Mouse (Mus musculus): ENCODE measurements around the gene Ccdc62. TPM values are rescaled to one million over a fixed set of nuclear protein-coding genes. Genes with fewer than 3 reads are reported as not detected.

Ccdc62 gene
- polyA plus RNA-seq (2015; fragmentation: Nextera tagmentation; extraction: Ambion mirVana): 3.6 and 4.1 TPM in 2 replicates

GRCm38 (mm10) chr5:123930508-123930989 lies at the start of gene Ccdc62:
Gene Ccdc62, plus strand, starts transcription at chr5:123930679.
- peak within 1 kb of the TSS; percentile 87 for H3K27ac ChIP-seq
- no peaks in the 10 kb centered on the region for H3K9me3 ChIP-seq (replicated peaks)
- ATAC-seq (ENCODE audit: low read depth) (peak; percentile 94), DNase-seq (peak; percentile 89)
- H3K9ac ChIP-seq: peak within 1 kb of the TSS; percentile 93
- peaks cover 40% of the 10 kb centered on the region for H3K4me1 ChIP-seq (replicated peaks)
- H3K36me3 ChIP-seq: peaks cover 42% of the 10 kb centered on the region
- H3K4me3 ChIP-seq (replicated peaks): peak within 1 kb of the TSS; percentile 82
- H3K27me3 ChIP-seq: no peaks in the 10 kb centered on the region
- H3K4me2 ChIP-seq: peak within 1 kb of the TSS; percentile 85
- under 1% methylated on average over 55 of the region's 56 CpGs for WGBS (ENCODE audit: insufficient replicate concordance)

- Histone ChIP-seq H3K9me3 (replicated peaks) (no peaks in the 10 kb centered on the region), H3K9ac (no peak overlapping the region), H3K27ac (no peak overlapping the region), H3K4me3 (replicated peaks) (no peak overlapping the region), H3K27me3 (0 out of 2 replicates have a peak, but pooled peaks cover 9% of the 10 kb centered on the region), H3K4me1 (replicated peaks) (peaks cover 12% of the 10 kb centered on the region), H3K36me3 (no peaks in the 10 kb centered on the region), H3K4me2 (no peak overlapping the region)
- DNase-seq (no peak), ATAC-seq (ENCODE audit: low read depth) (no peak)
- 78% methylated on average over 14 of the region's 14 CpGs for WGBS (ENCODE audit: insufficient replicate concordance)
Measured at GRCm38 (mm10) chr5:123880778-123881177, 49.7 kb upstream of the Ccdc62 start.

- H3K36me3 ChIP-seq: no peaks in the 10 kb centered on the region
- ATAC-seq (ENCODE audit: low read depth) (no peak), DNase-seq (no peak)
- WGBS (ENCODE audit: insufficient replicate concordance): 63% methylated on average over 7 of the region's 7 CpGs
- H3K4me1 ChIP-seq (replicated peaks): peaks cover 11% of the 10 kb centered on the region
- H3K4me2 ChIP-seq: no peak overlapping the region
- H3K4me3 ChIP-seq (replicated peaks): no peak overlapping the region
- 0 out of 2 replicates have a peak, but pooled peaks cover 2% of the 10 kb centered on the region for H3K27me3 ChIP-seq
- no peaks in the 10 kb centered on the region for H3K9me3 ChIP-seq (replicated peaks)
- no peak overlapping the region for H3K9ac ChIP-seq
- no peak overlapping the region for H3K27ac ChIP-seq
Measured at GRCm38 (mm10) chr5:123883891-123884290, 46.6 kb upstream of the Ccdc62 start.

GRCm38 (mm10) chr5:123884332-123884731 lies 46.1 kb upstream of the Ccdc62 start:
- peaks cover 7% of the 10 kb centered on the region for H3K4me1 ChIP-seq (replicated peaks)
- H3K4me3 ChIP-seq (replicated peaks): no peak overlapping the region
- no peak for DNase-seq
- H3K9ac ChIP-seq: no peak overlapping the region
- no peaks in the 10 kb centered on the region for H3K36me3 ChIP-seq
- H3K27ac ChIP-seq: no peak overlapping the region
- H3K27me3 ChIP-seq: no peaks in the 10 kb centered on the region
- H3K9me3 ChIP-seq (replicated peaks): no peaks in the 10 kb centered on the region
- 41% methylated on average over 10 of the region's 10 CpGs for WGBS (ENCODE audit: insufficient replicate concordance)
- no peak for ATAC-seq (ENCODE audit: low read depth)
- H3K4me2 ChIP-seq: no peak overlapping the region

GRCm38 (mm10) chr5:123886365-123886764 lies 44.1 kb upstream of the Ccdc62 start:
- no peaks in the 10 kb centered on the region for H3K36me3 ChIP-seq
- ATAC-seq (ENCODE audit: low read depth): no peak
- H3K4me2 ChIP-seq: no peak overlapping the region
- H3K27me3 ChIP-seq: no peaks in the 10 kb centered on the region
- DNase-seq: no peak
- no peaks in the 10 kb centered on the region for H3K9me3 ChIP-seq (replicated peaks)
- 52% methylated on average over 3 of the region's 3 CpGs for WGBS (ENCODE audit: insufficient replicate concordance)
- H3K4me3 ChIP-seq (replicated peaks): no peak overlapping the region
- H3K9ac ChIP-seq: no peak overlapping the region
- H3K4me1 ChIP-seq (replicated peaks): 0 out of 2 replicates have a peak, but pooled peaks cover 1% of the 10 kb centered on the region
- H3K27ac ChIP-seq: no peak overlapping the region

GRCm38 (mm10) chr5:123890312-123890711 lies 40.2 kb upstream of the Ccdc62 start:
- ATAC-seq (ENCODE audit: low read depth): no peak
- Histone ChIP-seq H3K4me2 (no peak overlapping the region), H3K27me3 (no peaks in the 10 kb centered on the region), H3K4me1 (replicated peaks) (peaks cover 9% of the 10 kb centered on the region; the same call in 1 of the 2 replicates), H3K9me3 (replicated peaks) (no peaks in the 10 kb centered on the region), H3K4me3 (replicated peaks) (no peak overlapping the region), H3K27ac (no peak overlapping the region), H3K9ac (no peak overlapping the region), H3K36me3 (no peaks in the 10 kb centered on the region)
- no peak for DNase-seq
- WGBS (ENCODE audit: insufficient replicate concordance): 50% methylated on average over 2 of the region's 2 CpGs

GRCm38 (mm10) chr5:123890987-123891386 lies 39.5 kb upstream of the Ccdc62 start:
- Histone ChIP-seq H3K9me3 (replicated peaks) (no peaks in the 10 kb centered on the region), H3K4me3 (replicated peaks) (no peak overlapping the region), H3K4me1 (replicated peaks) (peaks cover 10% of the 10 kb centered on the region), H3K27ac (no peak overlapping the region), H3K9ac (no peak overlapping the region), H3K36me3 (no peaks in the 10 kb centered on the region), H3K27me3 (no peaks in the 10 kb centered on the region), H3K4me2 (no peak overlapping the region)
- ATAC-seq (ENCODE audit: low read depth): no peak
- DNase-seq: no peak
- 60% methylated on average over 5 of the region's 5 CpGs for WGBS (ENCODE audit: insufficient replicate concordance)

GRCm38 (mm10) chr5:123891669-123892068 lies 38.8 kb upstream of the Ccdc62 start:
- Histone ChIP-seq H3K27ac (no peak overlapping the region), H3K9me3 (replicated peaks) (no peaks in the 10 kb centered on the region), H3K27me3 (no peaks in the 10 kb centered on the region), H3K36me3 (no peaks in the 10 kb centered on the region), H3K9ac (no peak overlapping the region), H3K4me2 (no peak overlapping the region), H3K4me1 (replicated peaks) (peaks cover 16% of the 10 kb centered on the region), H3K4me3 (replicated peaks) (no peak overlapping the region)
- ATAC-seq (ENCODE audit: low read depth) (no peak), DNase-seq (peak; percentile 40)
- 24% methylated on average over 6 of the region's 6 CpGs for WGBS (ENCODE audit: insufficient replicate concordance)

- 57% methylated on average over 5 of the region's 5 CpGs for WGBS (ENCODE audit: insufficient replicate concordance)
- no peaks in the 10 kb centered on the region for H3K27me3 ChIP-seq
- peaks cover 16% of the 10 kb centered on the region for H3K4me1 ChIP-seq (replicated peaks)
- H3K9ac ChIP-seq: no peak overlapping the region
- no peak overlapping the region for H3K4me2 ChIP-seq
- no peak overlapping the region for H3K4me3 ChIP-seq (replicated peaks)
- H3K9me3 ChIP-seq (replicated peaks): no peaks in the 10 kb centered on the region
- ATAC-seq (ENCODE audit: low read depth): no peak
- H3K27ac ChIP-seq: no peak overlapping the region
- DNase-seq: no peak
- H3K36me3 ChIP-seq: no peaks in the 10 kb centered on the region
Measured at GRCm38 (mm10) chr5:123893520-123893919, 37.0 kb upstream of the Ccdc62 start.

GRCm38 (mm10) chr5:123896395-123896794 lies 34.1 kb upstream of the Ccdc62 start:
- Histone ChIP-seq H3K27me3 (no peaks in the 10 kb centered on the region), H3K27ac (no peak overlapping the region), H3K9me3 (replicated peaks) (no peaks in the 10 kb centered on the region), H3K4me3 (replicated peaks) (no peak overlapping the region), H3K36me3 (no peaks in the 10 kb centered on the region), H3K4me1 (replicated peaks) (peaks cover 14% of the 10 kb centered on the region), H3K4me2 (no peak overlapping the region), H3K9ac (no peak overlapping the region)
- DNase-seq (no peak), ATAC-seq (ENCODE audit: low read depth) (no peak)
- 65% methylated on average over 11 of the region's 11 CpGs for WGBS (ENCODE audit: insufficient replicate concordance)

GRCm38 (mm10) chr5:123897352-123897751 lies 33.1 kb upstream of the Ccdc62 start:
- H3K4me2 ChIP-seq: no peak overlapping the region
- no peak overlapping the region for H3K9ac ChIP-seq
- DNase-seq (no peak), ATAC-seq (ENCODE audit: low read depth) (no peak)
- H3K4me3 ChIP-seq (replicated peaks): no peak overlapping the region
- 39% methylated on average over 13 of the region's 13 CpGs for WGBS (ENCODE audit: insufficient replicate concordance)
- no peaks in the 10 kb centered on the region for H3K36me3 ChIP-seq
- H3K4me1 ChIP-seq (replicated peaks): peaks cover 7% of the 10 kb centered on the region
- no peak overlapping the region for H3K27ac ChIP-seq
- no peaks in the 10 kb centered on the region for H3K9me3 ChIP-seq (replicated peaks)
- H3K27me3 ChIP-seq: no peaks in the 10 kb centered on the region

GRCm38 (mm10) chr5:123904059-123904672 lies 26.3 kb upstream of the Ccdc62 start:
- no peak for DNase-seq
- H3K9me3 ChIP-seq (replicated peaks): no peaks in the 10 kb centered on the region
- no peak overlapping the region for H3K9ac ChIP-seq
- no peak overlapping the region for H3K4me3 ChIP-seq (replicated peaks)
- WGBS (ENCODE audit: insufficient replicate concordance): 59% methylated on average over 11 of the region's 11 CpGs
- H3K27me3 ChIP-seq: no peaks in the 10 kb centered on the region
- H3K27ac ChIP-seq: no peak overlapping the region
- H3K36me3 ChIP-seq: peaks cover 7% of the 10 kb centered on the region; the same call in 1 of the 2 replicates
- no peak overlapping the region for H3K4me2 ChIP-seq
- ATAC-seq (ENCODE audit: low read depth): no peak
- H3K4me1 ChIP-seq (replicated peaks): peaks cover 30% of the 10 kb centered on the region
